Mouse (Mus musculus): Measurements from ENCODE around the gene Rexo2.

DNA sequence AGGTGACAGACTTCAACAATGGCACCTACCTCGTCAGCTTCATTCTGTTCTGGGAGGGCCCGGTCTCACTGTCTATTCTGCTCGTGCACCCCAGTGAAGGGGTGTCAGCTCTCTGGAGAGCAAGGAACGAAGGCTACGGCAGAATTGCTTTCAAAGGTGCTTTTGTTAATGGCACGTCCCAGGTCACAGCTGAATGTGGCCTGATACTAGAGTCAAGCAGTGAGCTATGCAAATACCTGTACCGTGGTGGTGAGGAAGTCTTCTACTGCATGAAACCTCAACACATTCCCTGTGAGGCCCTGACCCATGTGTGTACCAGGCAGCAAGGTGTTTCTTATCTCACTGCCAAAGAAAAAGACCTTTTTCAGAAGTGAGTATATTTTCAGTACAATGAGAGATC is 60.0 kb downstream of the Rexo2 start:
- TF ChIP-seq CTCF (conservative IDR thresholded peaks at IDR 0.05; ENCODE audit: low read length), result no peak
- no peak for TF ChIP-seq NANOG (IDR thresholded peaks at IDR 0.05; ENCODE audit: borderline replicate concordance, low read length)
- no peak for TF ChIP-seq POU5F1 (IDR thresholded peaks at IDR 0.05; ENCODE audit: borderline replicate concordance, low read length)
